Mouse (Mus musculus) midbrain, postnatal 0 days (tissue): ENCODE measurements at regions not wholly inside any gene's neighbourhood (a gene's known extent, or its start where the extent isn't known, plus 50 kb on each side); places are given as distances from the start of the nearest gene placed in this dataset.

Experiments
- ATAC-seq: fragments of 200-750 bp; cut with Nextera tagmentation; 2 replicates; pipeline ENCODE4 v1.8.0; 2017; ENCODE audit warnings: moderate number of reproducible peaks, mild to moderate bottlenecking, moderate TSS enrichment, moderate library complexity; ENCODE audit not compliant: low FRiP score
- DNase-seq: peaks from one replicate; pipeline ENCODE4 v3.0.0-alpha.2; 2015; ENCODE audit warnings: low spot score
- H3K27ac ChIP-seq: fragments of 300-500 bp; sonication (generic); 2 replicates; pipeline ENCODE4 v1.5.1; 2014; ENCODE audit warnings: low read depth, mild to moderate bottlenecking, low read length, mixed read lengths
- H3K27me3 ChIP-seq: fragments of 300-500 bp; sonication (generic); 2 replicates; pipeline ENCODE4 v1.6.1; 2014; ENCODE audit warnings: low read length, control low read depth, mixed read lengths; ENCODE audit not compliant: insufficient read depth
- H3K36me3 ChIP-seq: fragments of 300-500 bp; sonication (generic); 2 replicates; pipeline ENCODE4 v1.6.1; 2014; ENCODE audit warnings: low read length, control low read depth, mixed read lengths; ENCODE audit not compliant: insufficient read depth
- H3K4me1 ChIP-seq: fragments of 300-500 bp; sonication (generic); 2 replicates; pipeline ENCODE4 v1.6.1; 2014; ENCODE audit warnings: mild to moderate bottlenecking, control low read depth, antibody characterized with exemption, low read length, mixed read lengths; ENCODE audit not compliant: insufficient read depth
- H3K4me2 ChIP-seq: fragments of 300-500 bp; sonication (generic); 2 replicates; pipeline ENCODE4 v1.6.1; 2014; ENCODE audit warnings: low read depth, mild to moderate bottlenecking, low read length, mixed read lengths; ENCODE audit not compliant: poor library complexity, severe bottlenecking
- H3K4me3 ChIP-seq: fragments of 300-500 bp; sonication (generic); 2 replicates; pipeline ENCODE4 v1.5.1; 2014; ENCODE audit warnings: low read depth, mild to moderate bottlenecking, low read length, moderate library complexity
- H3K9ac ChIP-seq: fragments of 300-500 bp; sonication (generic); replicated peaks from 2 replicates; pipeline ENCODE4 v1.6.1; 2014; ENCODE audit warnings: mild to moderate bottlenecking, low read length, moderate library complexity, mixed read lengths; ENCODE audit not compliant: poor library complexity, severe bottlenecking
- H3K9me3 ChIP-seq: fragments of 300-500 bp; sonication (generic); 2 replicates; pipeline ENCODE4 v1.6.1; 2016; ENCODE audit warnings: low read length, control low read depth
- CTCF ChIP-seq: IDR thresholded peaks from 2 replicates; pipeline ENCODE4 v1.5.1; 2016; ENCODE audit warnings: antibody characterized with exemption, mild to moderate bottlenecking
- WGBS: fragments of 180-500 bp; shearing (Covaris S2); extraction: QIAGEN DNeasy Blood & Tissue Kit; methylation state at CpG from one replicate; pipeline ENCODE4 v1.1.7; 2014; 5-methylcytosine and 5-hydroxymethylcytosine counted together

GRCm38 (mm10) chr3:149226723-149227122, 236.4 kb upstream of the Adgrl2 start:
- 90% methylated on average over 4 of the region's 4 CpGs for WGBS

GRCm38 (mm10) chr3:149225684-149226083, 235.3 kb upstream of the Adgrl2 start:
- WGBS = 79% methylated on average over 17 of the region's 17 CpGs
- Histone ChIP-seq H3K9me3 (no peaks in the 10 kb centered on the region), H3K9ac (no peak overlapping the region), H3K36me3 (no peaks in the 10 kb centered on the region), H3K27ac (no peak overlapping the region), H3K4me1 (no peaks in the 10 kb centered on the region), H3K27me3 (no peaks in the 10 kb centered on the region), H3K4me2 (no peak overlapping the region), H3K4me3 (no peak overlapping the region)
- no peak for TF ChIP-seq CTCF
- ATAC-seq (no peak), DNase-seq (no peak)

More at GRCm38 (mm10) chr3:149226723-149227122, 236.4 kb upstream of the Adgrl2 start:
- Histone ChIP-seq H3K4me2 (no peak overlapping the region), H3K4me3 (no peak overlapping the region), H3K36me3 (no peaks in the 10 kb centered on the region), H3K27ac (no peak overlapping the region), H3K9me3 (no peaks in the 10 kb centered on the region), H3K4me1 (no peaks in the 10 kb centered on the region), H3K9ac (no peak overlapping the region), H3K27me3 (no peaks in the 10 kb centered on the region)
- no peak for DNase-seq
- no peak for TF ChIP-seq CTCF
- ATAC-seq = no peak

DNA sequence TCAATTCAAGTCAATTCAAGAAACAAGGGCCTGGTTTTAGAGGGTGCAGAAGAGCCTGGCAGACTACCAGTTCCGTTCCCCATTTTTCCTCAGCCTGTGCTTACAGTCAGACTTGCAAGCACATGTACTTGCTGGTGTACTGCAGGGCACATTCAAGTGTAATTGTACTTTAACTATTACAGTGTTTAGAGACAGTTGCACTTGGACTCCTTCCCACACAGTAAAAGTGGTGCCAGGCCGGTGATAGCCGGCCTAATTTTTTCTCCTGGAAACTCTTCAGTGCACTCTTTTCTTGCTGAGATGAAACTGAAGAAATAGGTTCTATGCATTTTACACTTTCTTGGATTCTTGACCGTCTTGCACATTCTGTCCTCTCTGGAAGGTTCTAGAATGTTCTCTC, 233.9 kb upstream of the Adgrl2 start:
- no peaks in the 10 kb centered on the region for H3K36me3 ChIP-seq
- DNase-seq = no peak
- TF ChIP-seq CTCF = no peak
- H3K9me3 ChIP-seq = no peaks in the 10 kb centered on the region
- 88% methylated on average over 4 of the region's 4 CpGs for WGBS
- H3K9ac ChIP-seq = no peak overlapping the region
- H3K27me3 ChIP-seq = no peaks in the 10 kb centered on the region
- ATAC-seq = no peak
- no peak overlapping the region for H3K4me3 ChIP-seq
- no peaks in the 10 kb centered on the region for H3K4me1 ChIP-seq
- no peak overlapping the region for H3K4me2 ChIP-seq
- H3K27ac ChIP-seq = no peak overlapping the region

DNA sequence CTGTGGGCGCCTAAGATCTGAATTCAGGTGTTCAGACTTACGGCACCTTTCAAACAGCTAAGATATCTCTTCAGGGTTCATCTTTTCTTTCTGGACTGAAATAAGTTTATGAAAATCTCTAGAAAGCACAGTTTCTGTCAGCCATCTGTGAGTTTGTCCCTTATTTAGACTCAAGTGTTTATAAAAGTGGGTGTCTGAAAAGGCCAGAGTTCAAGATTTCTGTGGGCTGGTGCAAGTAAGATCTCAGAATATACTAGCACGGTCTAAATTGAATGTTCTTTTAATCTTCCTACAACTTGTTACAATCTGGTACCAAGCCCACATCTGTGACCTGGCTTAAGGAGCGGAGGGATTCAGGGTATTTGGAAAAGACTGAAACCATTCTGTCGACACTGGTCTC, 233.4 kb upstream of the Adgrl2 start:
- H3K4me2 ChIP-seq = no peak overlapping the region
- H3K4me3 ChIP-seq = no peak overlapping the region
- H3K9ac ChIP-seq = no peak overlapping the region
- H3K27ac ChIP-seq = no peak overlapping the region
- H3K27me3 ChIP-seq = no peaks in the 10 kb centered on the region
- no peak for ATAC-seq
- no peaks in the 10 kb centered on the region for H3K9me3 ChIP-seq
- H3K4me1 ChIP-seq = no peaks in the 10 kb centered on the region
- 88% methylated on average over 5 of the region's 5 CpGs for WGBS
- no peaks in the 10 kb centered on the region for H3K36me3 ChIP-seq
- no peak for DNase-seq
- TF ChIP-seq CTCF = no peak

DNA sequence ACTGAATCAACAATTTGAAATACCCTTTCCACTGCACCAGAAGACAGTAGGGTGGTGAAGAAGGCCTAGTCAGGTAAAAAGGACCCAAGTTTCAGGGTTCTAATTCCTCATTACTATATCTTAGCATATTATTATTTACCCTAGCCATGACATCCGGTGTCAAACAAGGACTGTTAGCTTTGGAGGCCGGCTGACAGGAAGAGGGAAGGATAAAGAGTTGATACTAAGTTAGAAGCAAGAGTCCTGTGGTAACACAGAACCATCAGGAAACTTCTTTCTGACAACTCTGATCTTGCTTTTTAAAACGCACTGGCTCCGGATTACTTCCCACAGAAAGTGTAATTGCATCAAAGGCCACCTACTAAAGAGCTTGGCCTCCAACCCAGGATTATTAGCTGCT, 230.6 kb upstream of the Adgrl2 start:
- no peak for DNase-seq
- ATAC-seq = no peak
- Histone ChIP-seq H3K27me3 (no peaks in the 10 kb centered on the region), H3K4me2 (no peak overlapping the region), H3K4me1 (no peaks in the 10 kb centered on the region), H3K4me3 (no peak overlapping the region), H3K27ac (no peak overlapping the region), H3K9ac (no peak overlapping the region), H3K36me3 (no peaks in the 10 kb centered on the region), H3K9me3 (no peaks in the 10 kb centered on the region)
- no peak for TF ChIP-seq CTCF
- 68% methylated on average over 4 of the region's 4 CpGs for WGBS

DNA sequence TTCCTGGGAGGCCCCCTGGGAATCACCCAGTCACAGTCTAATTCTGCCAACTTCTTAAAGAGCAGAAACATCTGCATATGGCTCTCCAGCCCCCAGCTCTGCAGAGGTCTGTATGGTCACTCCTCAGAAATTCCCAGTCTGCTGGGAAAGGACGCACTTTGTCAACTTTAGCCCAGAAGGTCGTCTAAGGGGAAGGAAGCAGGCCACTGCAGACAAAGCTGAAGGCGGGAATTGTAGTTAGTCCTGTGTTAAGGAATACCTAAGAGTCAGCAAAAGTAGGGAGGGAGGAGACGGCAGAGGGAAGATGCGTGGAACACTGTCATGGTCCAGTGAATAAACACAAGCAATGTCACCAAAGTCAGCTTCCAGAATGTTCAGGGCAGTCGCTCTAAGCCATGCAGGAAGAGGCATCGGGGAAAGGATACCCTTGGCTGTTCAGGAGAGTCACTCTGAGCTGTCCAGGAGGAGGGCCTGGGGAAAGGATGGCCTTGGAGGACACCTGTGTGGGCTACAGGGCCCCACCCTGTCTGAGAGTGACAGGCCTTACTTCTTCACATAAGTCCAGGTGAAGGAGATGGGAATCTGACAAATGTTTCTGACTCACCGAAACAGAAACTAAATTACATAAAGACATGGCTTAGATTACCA, 230.1 kb upstream of the Adgrl2 start:
- no peak for DNase-seq
- Histone ChIP-seq H3K9me3 (no peaks in the 10 kb centered on the region), H3K4me2 (no peak overlapping the region), H3K4me3 (no peak overlapping the region), H3K27me3 (no peaks in the 10 kb centered on the region), H3K27ac (no peak overlapping the region), H3K4me1 (no peaks in the 10 kb centered on the region), H3K9ac (no peak overlapping the region), H3K36me3 (no peaks in the 10 kb centered on the region)
- ATAC-seq = no peak
- no peak for TF ChIP-seq CTCF
- 56% methylated on average over 8 of the region's 8 CpGs for WGBS
